Mouse (Mus musculus) left cerebral cortex, postnatal 4 days (tissue): Measurements from ENCODE around the gene Pih1d1. TPM values are rescaled to one million over a fixed set of nuclear protein-coding genes. Genes with fewer than 3 reads are reported as not detected.
A peak's percentile ranks its signal among the peaks of the same experiment; 100 is the strongest.

ENCODE experiments used
- DNase-seq: peaks from one replicate; pipeline ENCODE4 v3.0.0-alpha.2; 2022
- intact Hi-C: fragments of 180-260 bp; cut with DNase I; formaldehyde crosslinking; loops from one replicate; pipeline ENCODE4 v1.15.1; 2025
- microRNA-seq: library from miRNA; unstranded; fragments of <30 nt; microRNA quantifications from one replicate; pipeline ENCODE4 v1.2.0, GENCODE M21; 2022
- total RNA-seq, 2 experiments: library from RNA; stranded (reverse); gene quantifications; 2 replicates each; pipeline ENCODE4 v1.2.3; 2021

Gene Pih1d1
- total RNA-seq, 2 experiments from 2014 or later = 100 to 101 TPM

DNA sequence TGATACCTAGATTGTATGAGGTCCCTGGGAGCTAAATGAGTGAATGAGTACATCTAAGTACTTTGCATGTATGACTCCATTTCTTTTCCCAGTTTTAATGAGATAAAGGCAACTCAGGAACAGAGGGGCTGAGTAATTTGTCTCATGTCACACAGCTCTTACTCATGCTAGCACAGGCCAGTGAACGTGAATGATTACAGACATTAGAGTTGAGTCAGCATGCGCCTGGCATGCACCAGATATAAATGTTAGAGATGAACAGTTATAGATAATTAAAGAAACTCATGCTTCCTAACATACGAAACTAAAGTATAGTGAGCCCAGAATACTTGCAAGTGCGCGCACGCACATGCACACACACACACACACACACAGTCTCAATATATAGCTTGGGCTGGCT, 36.1 kb downstream of the Pih1d1 start:
- intact Hi-C loops = no loop called here
- no peak for DNase-seq

DNA sequence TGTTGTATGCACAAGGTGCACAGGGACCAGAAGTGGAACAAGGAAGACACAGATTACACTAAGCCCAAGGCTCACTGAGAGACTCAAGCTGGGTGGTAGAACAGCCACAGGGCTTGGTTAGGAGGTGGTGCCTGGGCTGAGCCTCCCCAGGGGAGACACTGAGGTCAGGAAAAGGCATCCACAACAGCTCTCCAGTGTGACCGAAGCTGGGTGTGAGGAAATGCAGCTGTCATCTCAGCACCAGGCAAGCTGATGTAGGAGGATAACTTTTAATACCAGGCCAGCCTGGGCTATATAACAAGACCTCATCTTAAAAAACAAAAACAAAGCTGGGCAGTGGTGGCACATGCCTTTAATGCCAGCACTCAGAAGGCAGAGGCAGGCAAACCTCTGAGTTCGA, 37.1 kb downstream of the Pih1d1 start:
- intact Hi-C loops = no loop called here
- no peak for DNase-seq

DNA sequence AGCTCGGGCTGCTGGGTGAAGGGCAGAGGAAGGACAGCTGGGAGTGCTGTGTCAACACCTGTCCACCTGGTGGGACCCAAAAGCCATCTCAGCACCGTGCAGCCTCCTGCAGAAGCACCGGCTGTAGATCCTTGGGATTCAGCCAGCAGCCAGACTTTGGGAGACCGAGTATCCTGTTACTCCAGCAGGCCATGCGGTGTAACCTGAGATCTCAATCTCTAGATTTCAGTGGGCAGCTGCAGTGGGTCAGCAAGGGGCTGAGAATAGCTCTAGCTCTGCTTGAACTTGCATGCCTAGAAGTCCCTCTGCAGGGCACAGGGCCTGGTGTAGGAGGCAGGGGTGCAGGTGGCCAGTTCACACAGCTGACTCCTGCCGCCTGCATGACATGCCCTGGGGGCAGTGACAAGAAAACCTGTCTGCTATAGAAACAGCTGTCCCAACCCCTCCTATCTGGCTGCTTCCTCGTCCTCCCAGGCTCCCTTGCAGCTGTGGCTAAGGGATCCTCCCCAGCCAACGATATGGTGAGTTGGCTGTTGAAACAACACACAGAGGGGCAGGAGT, 37.8 kb downstream of the Pih1d1 start:
- peak; percentile 79 for DNase-seq
- intact Hi-C loops = no loop called here

DNA sequence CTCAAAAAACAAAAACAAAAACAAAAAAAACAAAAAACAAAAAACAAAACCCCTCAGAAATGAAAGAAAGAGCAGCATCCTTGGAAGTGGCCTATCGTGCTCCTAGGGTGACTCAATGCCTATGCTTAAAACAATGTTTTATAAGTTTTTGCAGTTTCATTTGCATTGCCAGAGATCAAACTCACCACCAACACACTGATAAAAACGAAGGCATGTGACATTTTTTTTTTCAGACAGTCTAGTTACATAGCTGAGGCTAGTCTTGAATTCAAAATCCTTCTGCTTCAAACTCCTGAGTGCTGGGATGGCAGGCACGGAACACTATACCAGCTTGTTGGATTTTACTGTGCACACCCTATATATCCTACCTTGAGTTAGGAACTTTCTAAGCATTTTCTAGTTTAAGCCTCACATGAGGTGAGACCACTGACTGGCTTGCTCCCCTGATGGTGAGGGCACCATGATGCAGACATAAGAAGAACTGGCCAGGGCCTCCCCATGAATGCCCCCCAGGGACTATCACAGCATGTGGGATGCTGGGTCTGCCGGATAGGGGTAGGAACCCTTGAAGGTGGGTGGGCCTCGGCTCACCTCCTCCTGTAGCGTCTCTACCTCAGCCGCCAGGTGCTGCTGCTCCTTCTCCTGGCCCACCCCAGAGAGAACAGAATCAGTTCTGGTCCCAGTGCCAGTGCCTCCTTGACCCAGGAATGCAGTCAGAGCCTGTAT, 38.6 kb downstream of the Pih1d1 start:
- no peak for DNase-seq
- intact Hi-C loops = no loop called here

DNA sequence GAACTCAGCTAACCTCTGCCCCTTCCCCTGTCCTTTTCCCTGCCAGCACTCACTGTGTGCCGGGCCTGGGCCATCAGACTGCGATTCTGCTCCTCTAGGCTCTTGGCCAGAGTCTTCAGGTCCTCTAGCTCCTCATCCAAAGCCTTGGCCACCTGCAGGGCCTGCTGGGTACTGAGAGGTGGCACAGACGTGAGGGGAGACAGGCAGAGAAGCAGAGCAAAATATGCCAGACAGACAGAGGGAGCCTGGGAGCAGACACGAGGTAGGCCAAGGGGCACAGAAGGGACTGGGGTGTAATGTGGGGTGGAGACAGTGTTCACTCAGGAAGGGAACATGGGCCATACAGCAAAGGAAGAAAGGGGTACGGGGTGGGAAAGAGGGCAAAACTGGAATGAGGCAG, 39.3 kb downstream of the Pih1d1 start:
- DNase-seq = peak; percentile 36
- intact Hi-C loops = no loop called here

DNA sequence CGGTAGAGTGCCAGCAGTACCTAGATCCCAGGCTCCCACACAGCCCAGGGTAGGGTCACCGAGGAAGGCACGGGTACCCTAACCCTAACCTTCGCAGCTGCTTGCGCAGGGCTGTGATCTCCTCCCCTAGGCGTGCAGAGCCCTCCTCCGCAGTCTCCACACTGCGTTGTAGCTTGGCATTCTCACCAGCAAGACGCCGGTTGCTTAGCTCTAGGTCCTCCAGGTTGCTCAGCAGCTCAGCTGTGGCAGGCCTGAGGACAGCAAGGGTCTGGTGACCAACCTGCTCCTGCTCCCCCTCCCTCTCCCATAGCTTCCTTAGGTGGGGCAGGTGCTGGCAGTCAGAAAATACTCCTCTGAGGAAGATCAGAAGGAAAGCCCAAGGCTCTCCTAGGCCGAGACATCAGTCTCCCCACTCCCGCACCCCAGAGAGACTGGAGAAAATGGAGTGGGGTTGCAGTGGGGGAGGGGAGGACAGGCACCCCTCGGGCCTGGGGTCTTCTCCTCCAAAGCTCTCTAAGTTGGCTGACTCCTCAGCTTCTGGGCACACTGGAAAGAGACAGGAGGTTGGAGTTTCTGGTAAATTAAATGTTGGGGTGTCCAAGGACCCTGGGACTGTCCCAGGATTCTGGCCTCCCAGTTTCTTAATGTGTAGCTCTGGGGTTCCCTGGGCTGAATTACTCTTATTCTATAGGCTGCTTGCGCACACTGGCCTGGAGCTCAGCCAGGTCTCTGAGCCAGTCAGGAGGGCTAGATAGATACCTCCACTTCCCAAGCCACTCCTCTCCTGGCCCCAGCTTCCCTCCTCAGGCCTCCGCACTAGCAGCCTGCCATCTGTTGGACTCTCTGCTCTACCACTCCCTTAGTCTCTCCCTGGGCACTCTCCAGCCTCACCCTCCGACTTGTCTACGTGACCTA, 40.0 kb downstream of the Pih1d1 start:
- intact Hi-C loops = no loop called here
- no peak for DNase-seq

DNA sequence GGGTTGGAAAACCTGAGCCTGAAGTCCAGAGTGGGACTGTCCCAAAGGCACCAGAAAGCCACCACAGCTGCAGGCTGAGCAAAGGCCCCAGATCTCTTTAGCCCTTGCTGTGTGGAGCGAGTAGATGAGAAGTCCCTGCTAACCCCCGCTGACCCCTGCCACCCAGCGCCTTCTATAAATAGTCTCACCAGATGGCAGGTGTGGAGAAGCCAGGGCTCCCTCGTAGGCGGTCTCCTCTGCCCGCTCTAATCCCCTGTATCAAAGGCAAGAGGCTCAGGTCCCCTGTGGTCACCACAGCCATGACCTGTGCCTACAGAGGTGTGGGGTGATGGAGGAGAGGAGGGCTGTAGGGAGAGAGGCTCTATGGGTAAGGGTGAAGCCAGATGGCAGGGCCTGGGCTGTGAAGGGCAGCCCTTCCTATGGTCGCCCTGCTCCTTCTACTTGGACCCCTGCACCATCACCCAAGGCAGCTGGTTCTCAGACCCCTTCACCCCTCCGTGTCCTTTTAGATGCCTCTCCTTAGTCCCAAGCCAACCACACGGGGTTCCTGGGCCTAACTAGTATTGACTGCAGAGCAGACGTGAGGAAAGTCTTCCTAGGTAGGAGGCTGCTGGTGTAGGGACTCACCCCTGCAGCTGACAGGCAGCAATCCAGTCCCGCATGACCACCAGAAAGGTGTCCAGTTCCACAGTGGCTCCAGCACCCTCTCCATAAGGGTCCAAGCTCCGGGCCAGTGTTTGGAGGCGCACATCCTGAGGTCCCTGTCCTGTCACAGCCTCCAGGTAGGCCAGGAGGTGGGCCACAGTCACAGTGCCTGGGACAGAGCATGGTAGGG, 41.5 kb downstream of the Pih1d1 start:
- intact Hi-C loops = no loop called here
- no peak for DNase-seq

DNA sequence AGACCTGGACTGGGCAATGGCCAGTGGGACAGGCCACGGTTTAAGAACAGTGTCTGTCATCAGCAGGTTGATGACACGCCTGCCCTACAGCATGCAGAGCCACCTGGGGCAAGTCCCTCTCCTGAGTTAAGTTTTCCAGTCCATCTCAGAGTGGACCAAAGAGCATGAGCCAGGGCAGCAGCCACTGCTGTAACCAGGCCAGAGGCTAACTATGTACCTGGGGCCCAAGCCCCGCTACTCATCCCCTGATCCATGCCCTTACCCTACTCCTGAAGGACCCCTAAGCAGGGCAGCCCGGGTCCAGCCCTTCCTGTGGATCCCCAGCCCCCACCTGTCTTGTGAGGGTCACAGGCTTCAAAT, 42.1 kb downstream of the Pih1d1 start:
- DNase-seq = no peak
- intact Hi-C loops = no loop called here

DNA sequence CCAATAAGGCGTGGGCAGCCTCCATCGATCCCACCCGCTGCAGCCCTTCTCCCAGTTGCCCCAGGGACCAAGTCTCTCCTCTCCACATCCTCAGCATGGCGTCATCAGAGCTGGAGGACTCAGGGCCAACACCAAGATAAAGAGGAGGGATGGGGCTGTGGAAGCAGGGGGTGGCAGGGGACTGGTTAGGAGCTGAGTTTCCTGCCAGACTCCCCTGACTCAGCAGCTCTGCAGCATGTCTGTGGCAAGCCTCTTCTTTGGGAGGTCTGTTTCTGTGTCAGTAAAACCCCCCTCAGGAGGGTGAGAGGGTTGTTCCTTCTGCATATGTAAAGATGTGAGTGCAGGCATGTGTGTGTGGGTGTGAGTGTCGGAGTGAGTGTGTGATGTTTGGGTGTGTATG, 42.9 kb downstream of the Pih1d1 start:
- intact Hi-C loops = no loop called here
- no peak for DNase-seq

DNA sequence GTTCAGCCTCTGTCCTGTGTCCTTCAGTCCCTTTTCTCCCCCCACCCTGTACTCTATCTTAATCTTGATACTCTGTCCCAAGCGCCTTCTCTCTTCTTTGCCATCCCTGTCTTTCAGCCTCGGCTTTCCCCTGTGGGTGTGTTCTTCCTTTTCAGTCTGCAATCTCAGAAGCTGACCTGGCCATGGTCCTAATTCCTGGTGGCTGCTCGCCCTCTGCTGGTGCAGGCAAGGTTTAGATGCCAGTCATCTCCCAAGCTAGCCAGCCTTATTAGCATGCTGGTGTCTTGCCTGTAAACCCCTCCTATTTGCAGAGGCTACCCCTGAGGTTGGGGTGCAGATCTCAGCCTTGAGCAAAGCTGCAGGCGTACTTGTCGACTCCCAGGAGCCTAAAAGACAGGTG, 44.3 kb downstream of the Pih1d1 start:
- intact Hi-C loops = no loop called here
- peak; percentile 90 for DNase-seq

DNA sequence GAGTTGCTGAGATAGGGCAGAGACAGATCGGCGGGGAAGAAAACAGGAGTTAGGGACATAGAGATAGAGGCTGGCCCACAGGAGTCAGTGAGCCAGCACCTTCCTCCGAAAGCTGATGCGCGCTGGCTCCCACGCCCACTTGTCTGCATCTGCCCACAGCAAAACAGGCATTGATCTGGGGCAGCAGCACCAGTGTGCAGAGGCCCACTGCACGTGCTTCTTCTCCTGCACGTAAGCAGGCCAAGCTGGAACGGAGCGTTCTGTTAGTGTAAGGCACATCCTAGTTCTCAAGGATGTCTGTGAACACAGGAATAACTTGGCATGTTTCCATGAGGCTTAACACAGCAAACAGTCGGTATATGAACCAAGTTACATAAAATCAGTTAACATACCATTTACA, 44.9 kb downstream of the Pih1d1 start:
- DNase-seq = no peak
- intact Hi-C loops = no loop called here

DNA sequence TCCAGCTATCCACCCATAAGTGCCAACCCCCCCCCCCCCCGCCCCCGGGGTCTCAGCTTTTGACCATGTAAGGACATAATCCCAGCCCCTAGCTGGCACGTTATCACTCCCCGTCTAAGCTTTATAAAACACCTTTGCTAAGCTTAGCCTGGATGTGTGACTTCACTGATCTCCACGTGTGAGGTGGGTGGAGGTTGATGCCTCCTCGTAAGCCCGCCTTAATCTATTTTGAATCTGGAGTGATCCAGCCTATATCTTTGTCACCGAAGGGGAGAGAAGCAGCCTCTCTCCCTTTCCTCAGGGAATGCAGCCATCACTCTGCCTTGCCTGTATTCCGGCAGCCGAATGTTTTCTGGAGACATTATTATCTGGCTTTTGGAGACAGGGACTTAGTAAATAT, 48.6 kb downstream of the Pih1d1 start:
- no peak for DNase-seq
- intact Hi-C loops = no loop called here

DNA sequence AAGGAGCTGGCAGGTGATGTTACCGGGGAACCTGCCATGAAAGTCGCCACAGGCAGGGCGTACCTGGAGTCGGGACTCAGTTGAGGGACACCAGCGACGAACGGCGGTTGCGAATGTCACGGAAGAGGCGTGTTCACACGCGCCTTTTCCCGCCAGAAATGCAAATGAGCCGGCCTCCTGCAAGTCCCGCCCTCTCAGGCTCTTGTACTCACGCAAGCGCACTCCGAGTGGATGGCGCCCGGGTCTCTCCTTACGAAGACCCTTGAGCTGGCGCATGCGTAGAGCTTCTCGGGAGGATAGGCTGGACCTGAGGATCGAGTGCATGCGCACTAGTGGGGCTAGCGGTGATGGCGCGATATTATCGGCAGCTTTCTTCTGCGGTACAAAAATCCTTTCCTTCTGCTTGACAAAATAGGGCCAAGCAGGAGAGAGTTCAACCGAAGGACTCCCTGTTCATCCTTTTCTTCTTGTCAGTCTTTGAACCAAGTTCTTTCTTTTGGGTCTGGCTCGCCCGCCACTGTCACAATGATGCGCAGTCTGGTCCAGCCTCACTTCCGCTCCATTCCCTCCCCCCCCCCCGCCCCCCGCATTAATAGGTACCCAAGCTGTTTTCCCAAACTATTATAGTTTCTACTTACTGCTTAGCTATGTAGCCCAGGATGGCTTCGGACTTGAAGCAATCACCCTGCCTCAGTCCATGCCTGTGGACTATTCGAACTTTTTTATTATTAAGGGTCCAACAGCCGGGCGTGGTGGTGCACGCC, 50.5 kb downstream of the Pih1d1 start, which contains the start of gene Ccdc155:
TSS of gene Ccdc155 (minus strand) at position 513 of the 764 bp plus-strand sequence.
- intact Hi-C loops = no loop called here
- peak; percentile 98 for DNase-seq

DNA sequence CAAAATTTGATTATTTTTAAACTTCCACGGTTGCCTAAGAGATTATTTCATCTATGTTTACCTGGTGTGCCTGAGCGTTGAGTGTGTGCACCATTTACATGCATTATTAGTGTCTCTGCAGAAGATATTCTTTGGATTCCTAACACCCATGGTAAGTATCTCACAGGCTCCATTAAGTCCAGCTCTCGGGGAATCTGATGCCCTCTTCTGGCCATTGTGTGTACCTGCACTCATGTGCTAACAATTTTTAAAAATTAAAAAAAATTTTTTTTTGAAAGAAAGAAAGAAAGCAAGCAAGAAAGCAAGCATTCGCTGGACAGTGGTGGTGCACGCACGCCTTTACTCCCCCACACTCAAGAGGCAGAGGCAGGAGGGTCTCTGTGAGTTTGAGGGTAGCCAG, 54.2 kb downstream of the Pih1d1 start:
- intact Hi-C loops = no loop called here
- no peak for DNase-seq

Small RNAs within 50 kb of the gene (microRNA-seq; reads per million reads assigned to microRNA genes)
- gene Mir150 (425 reads per million, percentile 66 among the genes with 10 or more reads in this experiment), gene Mir5121 (34.6 reads per million, percentile 41 among the genes with 10 or more reads in this experiment), gene Mir7055 (not detected)

Other genes starting within 250 kb of the Pih1d1 start
- gene Ap2a1, start 224.8 kb upstream of the Pih1d1 start, total RNA-seq = 100 to 1,000 TPM; 232 to 258 TPM
- not detected for gene Tsks, start 211.1 kb upstream of the Pih1d1 start, total RNA-seq
- gene Cpt1c, start 179.5 kb upstream of the Pih1d1 start, total RNA-seq = 10 to 100 TPM; 59.7 to 68.8 TPM
- gene Prmt1, start 167.7 kb upstream of the Pih1d1 start, total RNA-seq = 100 to 1,000 TPM; 485 to 487 TPM
- gene Irf3, start 156.7 kb upstream of the Pih1d1 start, total RNA-seq = 10 to 100 TPM; 34.8 to 37.9 TPM
- gene Bcl2l12, start 155.6 kb upstream of the Pih1d1 start, total RNA-seq = 1 to 10 TPM; 4.4 to 4.7 TPM
- 100 to 1,000 TPM; 154 TPM for gene Scaf1, start 137.9 kb upstream of the Pih1d1 start, total RNA-seq
- gene Rras, start 136.3 kb upstream of the Pih1d1 start, total RNA-seq = 1 to 10 TPM; 6.9 to 7.2 TPM
- gene Prr12, start 101.4 kb upstream of the Pih1d1 start, total RNA-seq = 10 to 100 TPM; 77.9 to 80.6 TPM
- gene Nosip, start 91.9 kb upstream of the Pih1d1 start, total RNA-seq = 10 to 100 TPM; 44.8 to 47.6 TPM
- gene Prrg2, start 91.6 kb upstream of the Pih1d1 start, total RNA-seq = 1 to 10 TPM; 6.2 to 7.2 TPM
- gene Rcn3, start 62.1 kb upstream of the Pih1d1 start, total RNA-seq = 10 to 100 TPM; 13.0 to 16.7 TPM
- 10 to 100 TPM; 17.7 to 18.3 TPM for gene Fcgrt, start 50.5 kb upstream of the Pih1d1 start, total RNA-seq
- 100 to 1,000 TPM; 707 to 729 TPM for gene Rps11, start 29.9 kb upstream of the Pih1d1 start, total RNA-seq
- 1,000 to 10,000 TPM in 1 of 2 experiments, 100 to 1,000 TPM in 1; 958 to 1,083 TPM for gene Rpl13a, start 25.5 kb upstream of the Pih1d1 start, total RNA-seq
- under 1 TPM in 1 of 2 experiments, not detected in 1; 0.50 TPM for gene Gm45713, start 18.1 kb upstream of the Pih1d1 start, total RNA-seq
- 1 to 10 TPM; 2.8 to 3.0 TPM for gene Flt3l, start 17.9 kb upstream of the Pih1d1 start, total RNA-seq
- gene Aldh16a1, start 281 bp downstream of the Pih1d1 start, total RNA-seq = 10 to 100 TPM; 16.7 to 16.9 TPM
- gene Slc17a7, start 9.6 kb downstream of the Pih1d1 start, total RNA-seq = 100 to 1,000 TPM; 267 to 292 TPM
- under 1 TPM in 1 of 2 experiments, not detected in 1; 0.38 TPM for gene Gfy, start 25.3 kb downstream of the Pih1d1 start, total RNA-seq
- not detected for gene Pth2, start 26.7 kb downstream of the Pih1d1 start, total RNA-seq
- 1 to 10 TPM; 1.1 to 1.9 TPM for gene Ccdc155, start 50.6 kb downstream of the Pih1d1 start, total RNA-seq
- 10 to 100 TPM; 14.5 to 18.3 TPM for gene Dkkl1, start 57.8 kb downstream of the Pih1d1 start, total RNA-seq
- 10 to 100 TPM; 15.1 to 17.6 TPM for gene Tead2, start 61.5 kb downstream of the Pih1d1 start, total RNA-seq
- gene Cd37, start 84.8 kb downstream of the Pih1d1 start, total RNA-seq = 1 to 10 TPM; 2.5 to 2.6 TPM
- gene Slc6a16, start 86.8 kb downstream of the Pih1d1 start, total RNA-seq = 1 to 10 TPM; 1.2 to 1.8 TPM
- not detected for gene Slc6a21, start 123.2 kb downstream of the Pih1d1 start, total RNA-seq
- 10 to 100 TPM; 32.1 to 33.8 TPM for gene Trpm4, start 179.5 kb downstream of the Pih1d1 start, total RNA-seq
- under 1 TPM; 0.36 to 0.38 TPM for gene Hrc, start 181.0 kb downstream of the Pih1d1 start, total RNA-seq
- 100 to 1,000 TPM; 106 to 108 TPM for gene Ppfia3, start 212.7 kb downstream of the Pih1d1 start, total RNA-seq
- gene Lin7b, start 216.3 kb downstream of the Pih1d1 start, total RNA-seq = 10 to 100 TPM; 60.4 to 68.3 TPM
- 100 to 1,000 TPM; 453 to 460 TPM for gene Snrnp70, start 241.4 kb downstream of the Pih1d1 start, total RNA-seq